Mouse (Mus musculus) stomach, postnatal 0 days (tissue): ENCODE data around the gene Pde1c.
A peak's percentile ranks its signal among the peaks of the same experiment; 100 is the strongest.

ENCODE experiments used
- CTCF ChIP-seq: IDR thresholded peaks from 2 replicates; pipeline ENCODE4 v1.5.1; 2016; ENCODE audit warnings: antibody characterized with exemption, low read depth, mild to moderate bottlenecking, moderate library complexity
- EP300 ChIP-seq: optimal IDR thresholded peaks from 2 replicates; pipeline ENCODE3; 2016; ENCODE audit warnings: antibody characterized with exemption

DNA sequence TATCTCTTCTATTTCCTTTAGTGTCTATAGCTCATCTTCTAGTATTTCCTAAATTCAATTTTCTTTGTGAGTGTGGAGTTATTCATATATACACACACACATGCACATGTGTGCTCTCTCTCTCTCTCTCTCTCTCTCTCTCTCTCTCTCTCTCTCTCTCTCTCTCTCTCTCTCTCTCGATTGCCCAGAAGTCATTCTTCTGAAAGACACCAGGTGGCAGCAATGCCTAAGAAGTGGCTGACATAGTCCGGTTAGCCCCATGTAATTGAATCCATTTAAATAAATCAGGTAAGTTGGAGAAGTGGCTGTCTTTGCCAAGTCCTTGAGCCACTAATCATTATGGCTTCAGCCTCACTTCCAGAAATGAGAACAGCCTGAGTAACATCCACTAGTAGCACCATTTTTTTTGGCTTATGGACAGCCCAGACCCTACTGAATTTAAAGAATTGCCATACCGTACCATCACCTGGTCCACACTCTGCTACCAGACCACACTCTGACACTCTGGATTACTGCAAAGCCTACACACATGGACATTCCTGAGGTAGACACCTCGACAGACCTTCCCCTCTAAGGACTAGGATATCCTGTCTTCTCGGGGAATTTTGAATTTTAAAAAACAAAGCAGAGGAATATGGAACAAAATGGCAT is 502.1 kb downstream of the Pde1c start:
- TF ChIP-seq CTCF (peak; percentile 85), EP300 (no peak)
